Mouse (Mus musculus) kidney, adult 8-10 months (tissue): ENCODE data around the gene Mmp24.

Source experiments
- DNase-seq, 2 experiments: peaks; one replicate each; pipeline ENCODE4 v3.0.0; 2022

The Mmp24 gene

DNA sequence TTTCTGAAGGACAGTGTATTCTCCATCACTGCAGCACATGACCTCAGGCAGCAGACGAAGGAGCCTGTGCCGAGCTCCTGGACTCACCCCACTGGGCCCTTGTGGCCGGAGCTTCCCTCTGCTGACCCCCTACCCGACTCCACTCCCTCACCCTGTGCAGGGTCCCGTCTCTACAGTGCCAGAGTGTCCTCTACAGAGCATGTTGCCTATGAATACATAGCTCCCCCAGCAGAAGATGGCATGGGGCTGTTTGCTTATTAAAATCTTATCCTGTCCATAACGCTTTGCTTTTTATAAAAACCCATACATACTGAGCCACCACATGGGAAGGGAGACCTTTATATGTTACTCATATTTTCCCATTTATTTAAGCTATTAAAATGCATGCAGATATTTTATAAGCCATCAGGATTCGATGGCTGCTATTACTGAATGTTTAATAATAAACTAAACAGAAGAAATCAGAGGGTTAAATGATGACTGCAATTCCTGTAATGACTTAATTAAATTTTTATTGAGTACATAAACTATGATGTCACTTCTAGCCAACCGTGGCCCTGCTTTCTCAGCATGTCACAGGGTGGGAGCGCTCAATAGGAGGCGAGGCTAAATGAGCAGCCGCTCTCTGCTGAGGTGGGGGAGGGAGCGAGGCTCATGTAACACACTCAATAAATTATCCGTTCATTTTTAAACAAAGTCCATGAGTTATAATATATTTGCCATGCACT lies 87.6 kb downstream of the Mmp24 start:
- no peak for DNase-seq

DNA sequence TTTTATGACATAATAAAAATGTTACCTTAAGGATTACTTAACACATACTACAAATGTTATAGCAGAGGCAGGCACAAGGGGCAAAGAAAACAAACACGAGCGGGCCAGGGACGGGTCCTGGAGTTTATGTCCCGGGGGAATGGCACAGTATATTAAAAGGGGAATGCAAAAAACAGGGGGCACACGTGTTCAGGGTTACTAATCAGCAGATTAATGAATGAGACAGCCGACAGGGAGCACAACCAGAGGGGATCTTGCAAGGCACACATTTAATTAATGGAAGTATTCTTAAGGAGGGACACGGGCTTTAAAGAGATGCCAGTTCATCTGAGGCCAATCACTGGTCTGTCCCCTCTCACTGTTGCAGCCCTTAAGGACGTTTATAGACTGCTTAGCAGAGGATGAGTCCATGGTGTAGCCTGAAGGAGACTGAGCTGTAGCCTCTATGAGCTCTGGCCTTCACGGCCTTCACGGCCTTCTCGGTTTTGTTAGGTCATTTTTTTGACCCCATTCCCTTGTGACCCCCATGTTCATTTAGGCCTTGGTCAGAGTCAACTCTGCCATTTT lies 88.2 kb downstream of the Mmp24 start:
- no peak for DNase-seq
